Mouse (Mus musculus) ovary, postnatal 14 days (tissue): ENCODE results near the gene Map2k4.
A peak's percentile ranks its signal among the peaks of the same experiment; 100 is the strongest.

ENCODE experiments used
- DNase-seq: peaks from one replicate; pipeline ENCODE4 v3.0.0; 2022; ENCODE audit warnings: low spot score

Gene Map2k4

DNA sequence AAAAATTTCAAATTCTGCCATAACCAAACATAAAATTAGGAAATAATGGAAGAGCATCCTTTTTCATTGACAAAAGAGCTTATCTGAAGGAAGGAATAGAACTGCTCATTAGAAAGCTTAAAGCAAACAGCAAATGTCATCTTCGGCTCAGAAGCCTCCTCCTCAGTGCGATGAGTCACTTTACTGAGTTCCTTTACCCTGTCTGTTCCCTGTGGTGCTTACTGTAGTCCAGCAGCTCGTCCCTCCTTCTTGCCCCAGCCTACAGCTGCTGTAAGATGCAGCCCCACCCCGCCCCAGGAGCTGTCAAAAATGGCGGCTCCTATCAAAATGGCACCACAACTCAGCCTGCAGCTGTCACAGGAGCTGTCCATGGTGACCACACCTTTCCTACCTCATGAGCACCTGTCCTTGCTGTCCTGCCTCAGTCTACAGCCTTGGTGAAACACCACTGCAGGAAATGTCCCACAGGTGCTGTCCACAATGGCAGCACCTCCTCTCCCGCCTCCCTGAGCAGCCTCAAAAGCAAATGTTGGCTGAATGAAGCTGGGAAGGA is 75.3 kb downstream of the Map2k4 start:
- DNase-seq: no peak

DNA sequence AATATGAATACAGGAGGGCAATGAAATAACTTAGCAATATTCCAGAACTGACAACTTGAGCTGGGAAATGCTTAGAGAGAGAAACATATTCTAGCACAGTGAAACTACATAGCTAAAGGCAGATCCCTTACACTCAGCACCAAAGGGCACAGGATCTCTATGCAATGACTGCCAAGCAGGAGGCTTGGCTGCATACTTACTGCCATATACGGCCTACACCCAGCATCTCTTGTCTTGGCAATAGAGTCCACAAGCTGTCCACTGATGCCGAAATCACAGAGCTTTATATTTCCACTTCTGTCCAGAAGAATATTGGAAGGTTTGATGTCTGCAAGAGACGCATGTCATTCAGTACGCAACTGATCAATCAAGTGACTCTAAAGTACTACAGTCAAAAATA is 81.3 kb downstream of the Map2k4 start:
- DNase-seq: no peak

DNA sequence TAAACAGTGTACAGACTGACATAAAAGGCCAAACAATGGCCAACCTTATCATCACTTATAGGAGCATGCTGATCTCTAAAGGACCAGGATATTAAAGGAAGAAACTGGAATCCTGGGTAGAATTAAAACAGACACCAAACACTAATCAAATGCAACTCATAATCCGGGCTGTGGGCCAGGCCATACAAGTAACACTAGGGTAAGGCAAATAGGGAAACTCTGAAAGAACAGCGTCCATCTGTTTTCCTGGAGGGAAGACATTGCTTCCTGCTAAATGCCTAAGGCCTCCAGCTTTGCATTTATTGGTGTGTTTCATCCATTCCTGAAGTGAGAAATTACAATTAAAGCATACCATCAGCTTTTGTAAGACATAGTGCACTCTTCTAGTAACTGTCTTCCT is 81.9 kb downstream of the Map2k4 start:
- no peak for DNase-seq

DNA sequence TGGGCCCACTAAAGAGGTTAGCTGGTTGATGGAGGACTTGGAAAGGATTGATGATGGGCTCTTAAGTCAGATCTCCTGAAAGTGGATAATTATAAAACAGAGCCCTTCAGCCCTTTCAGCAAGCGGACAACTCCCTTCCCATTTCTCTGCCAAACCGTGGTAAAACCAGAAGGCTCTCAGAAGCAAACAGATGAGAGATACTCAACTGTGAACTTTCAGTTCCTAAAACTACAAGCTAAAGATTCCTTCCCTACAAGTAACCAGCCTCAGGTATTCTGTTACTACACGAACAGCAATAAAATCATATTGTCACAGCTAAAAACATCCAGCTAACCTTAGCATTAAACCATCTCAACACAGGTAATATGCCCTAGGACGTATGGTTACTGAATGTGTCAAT is 83.2 kb downstream of the Map2k4 start:
- no peak for DNase-seq

DNA sequence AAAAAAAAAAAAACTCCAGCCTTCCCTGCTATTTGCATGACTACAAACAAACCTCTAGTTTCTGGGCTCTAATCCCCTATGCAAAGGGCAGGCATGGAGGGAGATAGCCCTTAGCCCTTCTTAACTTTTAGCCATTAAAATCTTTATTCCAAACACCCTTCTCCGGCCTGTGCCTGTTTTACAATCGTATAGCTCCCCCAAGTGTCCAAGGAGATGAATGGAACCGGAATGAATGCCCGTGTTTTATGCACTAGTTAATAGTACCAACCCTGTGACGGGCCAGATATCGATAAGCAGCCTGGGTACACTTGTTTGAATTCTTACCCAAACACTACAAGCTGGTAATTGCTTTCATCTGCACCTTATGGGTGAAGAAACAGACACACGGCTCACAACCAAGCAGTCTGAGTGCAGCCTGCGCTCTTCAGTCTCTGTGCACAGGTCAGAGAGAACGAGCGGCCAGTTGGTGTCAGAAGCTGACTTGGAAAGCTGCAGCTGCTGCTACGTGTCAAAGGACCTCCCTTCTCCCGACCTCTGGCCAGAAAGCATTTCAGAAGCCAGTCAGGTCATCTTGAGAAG is 109.2 kb downstream of the Map2k4 start:
- DNase-seq: peak; percentile 37

DNA sequence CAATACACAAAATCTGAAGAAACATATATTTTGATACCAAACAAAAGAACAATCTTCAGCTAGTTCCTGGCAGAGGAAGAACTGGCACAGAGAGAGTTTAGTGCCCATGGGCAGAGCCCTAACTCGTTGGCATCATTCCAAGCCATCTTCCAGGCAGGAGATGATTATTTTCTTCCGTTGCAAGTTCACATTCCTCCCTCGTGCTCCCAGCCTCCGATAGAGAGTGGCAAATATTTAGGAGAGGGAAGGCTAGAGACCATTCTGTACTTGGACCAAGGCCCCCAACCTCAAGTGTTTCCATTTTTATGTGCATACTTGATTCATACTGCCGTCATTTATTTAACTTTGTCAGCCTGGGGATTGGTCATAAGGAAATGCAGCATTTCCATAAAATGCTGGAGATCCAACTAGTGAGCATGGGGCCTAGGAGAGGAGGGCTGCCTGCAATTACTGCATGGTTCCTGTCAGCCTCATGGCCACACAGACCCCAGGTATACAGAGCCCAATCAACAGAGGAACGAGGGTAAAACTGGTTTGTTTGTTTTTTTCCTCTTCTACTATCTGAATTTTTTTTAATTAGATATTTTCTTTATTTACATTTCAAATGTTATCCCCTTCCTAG is 120.6 kb downstream of the Map2k4 start:
- DNase-seq: no peak

DNA sequence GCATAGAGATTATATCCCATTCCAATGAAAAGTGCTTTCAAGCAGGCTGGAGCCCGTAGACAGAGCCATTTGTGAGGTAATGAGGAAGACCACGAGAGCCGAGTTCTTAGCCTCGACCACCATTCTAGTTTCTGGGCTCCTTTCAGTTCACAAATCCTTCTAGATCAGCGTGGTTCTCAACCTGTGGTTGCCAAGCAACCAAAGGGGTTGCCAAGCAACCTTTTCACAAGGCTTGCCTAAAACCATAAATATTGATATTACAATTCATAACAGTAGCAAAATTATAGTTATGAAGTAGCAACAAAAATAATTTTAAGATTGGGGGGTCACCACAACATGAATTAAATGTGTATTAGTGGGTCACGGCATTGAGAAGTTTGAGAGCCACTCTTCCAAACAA is 123.2 kb downstream of the Map2k4 start:
- DNase-seq: no peak

DNA sequence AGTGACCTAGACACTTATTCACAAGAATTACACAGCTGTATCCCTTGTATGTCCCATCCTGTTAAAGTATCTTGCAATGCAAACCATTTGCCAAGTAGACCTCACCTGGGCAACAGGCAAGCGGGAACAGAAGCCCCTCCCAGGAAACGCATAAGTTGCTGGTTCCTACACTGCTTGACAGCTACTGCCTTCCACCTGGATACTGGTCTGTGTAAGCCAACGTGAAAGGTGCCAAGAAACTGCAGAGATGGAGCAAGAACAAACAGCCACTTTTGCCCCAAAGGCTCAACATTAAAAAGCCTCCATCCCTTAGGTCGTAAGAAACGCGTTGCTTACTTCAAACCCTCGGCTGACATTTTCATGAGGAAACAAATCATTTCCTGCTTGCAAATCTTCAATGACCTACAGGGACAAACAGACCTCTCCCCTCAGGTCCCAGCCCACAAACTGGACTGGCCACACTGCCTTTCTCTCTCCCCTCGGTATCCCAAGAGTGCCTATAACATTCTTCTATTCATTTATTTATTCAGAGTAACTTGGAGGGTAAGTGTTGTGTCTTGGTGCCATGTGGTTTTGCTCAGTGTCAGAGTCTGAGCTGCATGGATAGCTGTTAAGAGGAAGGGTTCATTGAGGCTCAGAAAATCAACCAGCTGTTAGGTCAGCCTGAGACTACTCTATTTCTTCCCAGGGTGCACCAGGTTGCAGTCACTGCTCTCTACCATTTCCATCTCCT is 126.1 kb downstream of the Map2k4 start:
- DNase-seq: no peak

DNA sequence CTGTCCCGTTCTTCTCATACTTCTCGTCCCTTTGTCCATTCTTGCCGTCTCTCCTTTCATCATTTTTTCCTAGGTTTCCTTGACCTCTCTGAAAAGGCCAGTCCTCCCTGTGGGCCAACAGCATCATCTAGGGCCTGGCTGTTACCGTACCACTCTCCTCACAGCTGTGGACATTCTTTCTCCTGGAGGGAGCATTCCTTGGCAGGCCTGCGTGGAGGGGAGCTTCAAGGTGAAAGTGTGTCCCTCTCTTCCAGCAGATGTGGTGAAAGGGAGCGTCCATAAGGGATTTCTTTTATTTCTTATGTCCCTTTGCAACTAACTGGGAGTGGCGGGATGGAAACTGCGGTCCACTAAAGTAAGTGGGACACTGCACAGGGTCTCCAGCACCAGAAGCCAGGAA is 134.2 kb downstream of the Map2k4 start:
- DNase-seq: no peak

DNA sequence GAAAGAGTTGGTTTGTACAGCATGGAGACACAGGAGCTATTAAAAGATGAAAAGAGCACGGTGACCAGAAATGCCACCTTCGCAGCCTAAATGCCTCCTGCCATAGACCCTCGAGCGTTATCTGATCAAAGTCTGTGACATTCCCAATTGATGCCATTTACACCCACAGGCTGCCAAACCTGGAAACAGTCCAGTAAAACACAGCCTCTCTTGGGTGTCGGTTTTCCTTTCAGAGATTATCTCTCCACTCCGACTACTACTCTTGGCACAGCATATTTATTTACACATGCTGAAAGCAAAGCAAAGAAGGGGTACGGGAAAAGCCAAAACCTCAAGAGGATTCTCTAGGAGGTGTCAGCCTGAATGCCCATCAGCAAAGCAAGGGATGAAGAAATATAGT is 136.7 kb downstream of the Map2k4 start:
- DNase-seq: no peak

DNA sequence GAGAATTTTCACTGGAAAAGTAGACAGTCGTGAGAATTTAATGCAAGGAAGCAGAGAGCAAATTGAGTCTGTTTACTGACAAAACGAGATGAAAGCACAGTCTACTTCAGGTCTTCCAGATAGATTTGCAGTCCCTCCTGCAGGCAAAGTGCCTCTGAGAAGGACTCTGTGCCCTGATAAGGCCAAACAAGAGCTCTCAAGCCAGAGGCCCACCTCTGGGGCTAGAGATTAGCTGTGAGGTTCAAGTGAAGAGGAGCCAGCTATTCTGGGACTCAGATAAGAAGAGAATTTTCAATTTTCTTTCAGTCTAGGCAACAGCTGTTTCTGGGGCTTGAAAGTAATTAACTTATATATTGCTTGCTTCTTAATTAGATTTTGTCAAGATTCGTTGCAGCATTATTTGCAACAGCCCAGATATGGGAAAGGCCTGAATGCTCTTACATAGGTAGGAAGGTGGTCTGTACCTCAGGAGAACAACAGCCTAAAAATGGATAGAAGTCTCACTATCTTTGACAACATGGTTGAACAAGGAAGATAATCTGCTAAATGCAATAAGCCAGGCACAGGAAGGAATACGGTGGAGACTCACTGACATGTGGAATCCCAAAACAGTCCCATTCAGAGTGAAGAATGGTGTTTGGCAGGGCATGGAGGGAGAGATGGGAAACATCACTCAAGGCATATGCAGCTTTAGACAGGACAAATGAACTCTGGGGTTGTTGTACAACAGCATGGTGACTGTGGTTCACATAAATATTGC is 138.0 kb downstream of the Map2k4 start:
- no peak for DNase-seq

DNA sequence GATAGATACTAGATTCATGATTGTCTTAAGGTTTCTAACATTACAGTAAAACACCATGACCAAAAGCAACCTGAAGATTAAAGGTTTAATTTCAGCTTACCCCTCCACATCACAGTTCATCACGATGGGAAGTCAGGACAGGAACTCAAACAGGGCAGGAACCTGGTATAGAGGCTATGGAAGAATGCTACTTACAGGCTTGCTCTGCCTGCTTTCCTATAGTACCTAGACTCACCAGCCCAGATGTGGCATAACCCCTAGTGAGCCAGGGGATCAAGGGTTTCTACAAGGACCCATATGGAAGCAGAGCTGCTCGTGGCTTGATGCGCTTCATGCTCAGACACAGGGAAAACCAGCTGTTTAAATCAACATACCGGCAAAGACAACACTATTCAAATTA is 138.6 kb downstream of the Map2k4 start:
- no peak for DNase-seq

DNA sequence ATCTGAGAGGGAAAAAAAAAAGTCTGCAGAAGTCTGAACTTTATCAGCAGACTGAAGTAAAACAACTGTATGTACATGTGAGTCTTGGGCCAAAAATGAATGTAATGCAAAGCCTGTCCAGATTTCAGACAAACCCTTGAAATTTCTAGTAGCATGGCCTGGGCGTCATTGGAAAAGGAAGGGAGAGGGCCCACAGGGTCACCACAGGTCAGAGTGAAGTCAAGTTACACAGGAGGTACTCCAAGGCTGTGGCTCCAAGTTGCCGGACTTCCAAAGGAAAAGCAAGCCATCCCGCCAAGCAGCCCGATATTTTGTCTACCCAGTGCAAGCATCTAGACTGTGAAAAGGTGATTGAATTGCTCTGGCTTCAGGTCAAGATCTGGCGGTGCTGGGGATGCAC is 141.8 kb downstream of the Map2k4 start:
- no peak for DNase-seq

DNA sequence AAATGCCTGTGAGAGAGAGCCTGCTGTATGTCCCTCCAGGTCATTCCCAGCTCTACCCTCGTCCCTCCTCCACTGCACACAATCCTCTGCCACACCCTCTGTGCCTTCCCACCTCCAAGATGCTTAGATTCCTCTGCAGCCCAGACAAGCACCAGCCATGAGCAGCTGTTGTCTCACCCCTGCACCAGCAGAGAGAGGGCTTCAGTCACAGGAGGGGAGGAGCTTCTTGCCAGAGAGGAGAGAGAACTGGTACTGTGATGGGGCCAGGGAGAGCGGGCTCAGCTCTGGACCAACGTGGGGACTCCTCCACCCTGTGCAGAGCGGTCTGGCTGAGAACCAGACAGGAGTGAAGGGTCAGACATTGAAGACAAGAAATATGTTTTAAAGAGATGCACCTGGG is 143.6 kb downstream of the Map2k4 start:
- DNase-seq: no peak

DNA sequence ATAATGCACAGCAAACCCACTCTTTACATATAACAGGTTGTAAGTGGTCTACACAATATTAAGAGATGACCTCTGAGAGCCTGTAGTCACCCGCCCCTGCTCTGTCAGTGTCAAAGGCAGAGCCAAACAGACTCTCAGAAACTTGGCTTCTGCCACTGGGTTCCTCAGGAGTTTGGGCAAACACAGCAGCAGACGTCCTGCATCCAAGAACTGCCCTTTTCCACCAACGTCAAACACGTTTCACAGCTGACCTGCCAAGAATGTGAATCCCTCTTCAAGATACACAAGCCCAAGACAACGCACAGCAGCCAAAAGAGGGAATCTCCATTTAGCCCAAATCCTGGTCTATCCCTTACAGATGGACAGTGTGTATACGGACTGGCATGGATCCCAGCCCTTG is 147.8 kb downstream of the Map2k4 start:
- DNase-seq: no peak
